Mouse (Mus musculus) MEL (cell line): Measurements from ENCODE around the gene L1cam. TPM values are rescaled to one million over a fixed set of nuclear protein-coding genes. Genes with fewer than 3 reads are reported as not detected.

ENCODE experiments used
- DNase-seq: peaks from one replicate; pipeline ENCODE4 v3.0.0; 2011; ENCODE audit warnings: low read depth, low spot score
- H3K27ac ChIP-seq: 2 replicates; pipeline ENCODE4 v1.5.1; 2012; ENCODE audit warnings: low read depth, mild to moderate bottlenecking, control low read depth, low read length, moderate library complexity; ENCODE audit not compliant: control insufficient read depth
- H3K27me3 ChIP-seq, 2 experiments: fragments of 150-350 bp in 1 of 2; sonication (generic) in 1 of 2; 2 replicates each; pipeline ENCODE4 v1.6.1; 2012; ENCODE audit warnings: low read length in 2 of 2, mild to moderate bottlenecking in 2 of 2, improper control_type of control experiment in 1 of 2, moderate library complexity in 1 of 2; ENCODE audit not compliant: insufficient read depth in 2 of 2, control insufficient read depth in 1 of 2
- H3K36me3 ChIP-seq, 2 experiments: 2 replicates each; pipeline ENCODE4 v1.6.1; 2012 to 2014; ENCODE audit warnings: low read length in 2 of 2, improper control_type of control experiment in 1 of 2, inconsistent platforms in 1 of 2, mild to moderate bottlenecking in 1 of 2; ENCODE audit not compliant: insufficient read depth in 2 of 2, control insufficient read depth in 1 of 2
- H3K4me1 ChIP-seq, 2 experiments: fragments of 150-350 bp in 1 of 2; sonication (generic) in 1 of 2; 2 replicates each; pipeline ENCODE4 v1.6.1; 2012; ENCODE audit warnings: low read length in 2 of 2, improper control_type of control experiment in 1 of 2, mild to moderate bottlenecking in 1 of 2; ENCODE audit not compliant: insufficient read depth in 2 of 2, control insufficient read depth in 1 of 2
- H3K4me3 ChIP-seq, 2 experiments: fragments of 150-350 bp in 1 of 2; sonication (generic) in 1 of 2; 2 replicates each; pipeline ENCODE4 v1.5.1; 2012; ENCODE audit warnings: low read depth in 2 of 2, low read length in 2 of 2, mild to moderate bottlenecking in 2 of 2, moderate library complexity in 2 of 2, control low read depth in 1 of 2, improper control_type of control experiment in 1 of 2; ENCODE audit not compliant: control insufficient read depth in 1 of 2, insufficient read depth in 1 of 2
- H3K79me2 ChIP-seq: 2 replicates; pipeline ENCODE4 v1.6.1; 2012; ENCODE audit warnings: mild to moderate bottlenecking, low read length, moderate library complexity; ENCODE audit not compliant: control insufficient read depth, poor library complexity, insufficient read depth
- H3K9ac ChIP-seq: 2 replicates; pipeline ENCODE4 v1.6.1; 2012; ENCODE audit warnings: low read depth, mild to moderate bottlenecking, control low read depth, low read length, moderate library complexity; ENCODE audit not compliant: control insufficient read depth, poor library complexity, severe bottlenecking
- H3K9me3 ChIP-seq: fragments of 150-350 bp; sonication (generic); replicated peaks from 2 replicates; pipeline ENCODE4 v1.6.1; 2012; ENCODE audit warnings: mild to moderate bottlenecking, low read length, improper control_type of control experiment, moderate library complexity; ENCODE audit not compliant: insufficient read depth
- CHD1 ChIP-seq: IDR thresholded peaks from 2 replicates; pipeline ENCODE4 v1.6.1; 2012; ENCODE audit warnings: low read depth, mild to moderate bottlenecking, inconsistent platforms, low read length, improper control_type of control experiment
- CTCF ChIP-seq, 3 experiments: IDR thresholded peaks in 2 of 3; conservative IDR thresholded peaks in 1 of 3; 2 replicates each; pipeline ENCODE4 v1.5.1; 2011 to 2012; ENCODE audit warnings: low read length in 3 of 3, low read depth in 2 of 3, mild to moderate bottlenecking in 2 of 3, improper control_type of control experiment in 1 of 3, inconsistent platforms in 1 of 3, mixed read lengths in 1 of 3, moderate library complexity in 1 of 3; ENCODE audit not compliant: control insufficient read depth in 1 of 3, insufficient read depth in 1 of 3, poor library complexity in 1 of 3, severe bottlenecking in 1 of 3
- E2F4 ChIP-seq: IDR thresholded peaks from 2 replicates; pipeline ENCODE4 v1.6.1; 2011; ENCODE audit warnings: low read depth, low read length, improper control_type of control experiment, borderline replicate concordance
- EP300 ChIP-seq, 2 experiments: IDR thresholded peaks; 2 replicates each; pipeline ENCODE4 v1.6.1; 2011; ENCODE audit warnings: improper control_type of control experiment in 2 of 2, low read length in 2 of 2, low read depth in 1 of 2, mild to moderate bottlenecking in 1 of 2
- ETS1 ChIP-seq: IDR thresholded peaks from 2 replicates; pipeline ENCODE4 v1.6.1; 2012; ENCODE audit warnings: low read depth, mild to moderate bottlenecking, inconsistent platforms, low read length, improper control_type of control experiment, moderate library complexity
- GABPA ChIP-seq: IDR thresholded peaks from 2 replicates; pipeline ENCODE4 v1.6.1; 2012; ENCODE audit warnings: low read depth, mild to moderate bottlenecking, inconsistent platforms, low read length, improper control_type of control experiment, moderate library complexity
- GATA1 ChIP-seq: IDR thresholded peaks from 2 replicates; pipeline ENCODE4 v1.6.1; 2011; ENCODE audit warnings: low read depth, low read length, improper control_type of control experiment
- HCFC1 ChIP-seq: IDR thresholded peaks from 2 replicates; pipeline ENCODE4 v1.6.1; 2012; ENCODE audit warnings: low read depth, mild to moderate bottlenecking, inconsistent platforms, low read length, improper control_type of control experiment, moderate library complexity
- MAFK ChIP-seq: IDR thresholded peaks from 2 replicates; pipeline ENCODE4 v1.6.1; 2011; ENCODE audit warnings: low read depth, mild to moderate bottlenecking, low read length, improper control_type of control experiment, borderline replicate concordance
- MXI1 ChIP-seq: IDR thresholded peaks from 2 replicates; pipeline ENCODE4 v1.6.1; 2011; ENCODE audit warnings: mild to moderate bottlenecking, low read depth, low read length, improper control_type of control experiment
- MYB ChIP-seq: IDR thresholded peaks from 2 replicates; pipeline ENCODE4 v1.6.1; 2011; ENCODE audit warnings: mild to moderate bottlenecking, low read depth, low read length, improper control_type of control experiment
- MYC ChIP-seq: IDR thresholded peaks from 2 replicates; pipeline ENCODE4 v1.6.1; 2011; ENCODE audit warnings: low read depth, mild to moderate bottlenecking, low read length, improper control_type of control experiment, moderate library complexity
- NELFE ChIP-seq: IDR thresholded peaks from 2 replicates; pipeline ENCODE4 v1.6.1; 2011; ENCODE audit warnings: low read depth, low read length, improper control_type of control experiment
- NRF1 ChIP-seq: IDR thresholded peaks from 2 replicates; pipeline ENCODE4 v1.6.1; 2014; ENCODE audit warnings: low read depth, mild to moderate bottlenecking, inconsistent platforms, low read length, improper control_type of control experiment, moderate library complexity; ENCODE audit not compliant: poor library complexity, insufficient read depth, severe bottlenecking
- POLR2A ChIP-seq, 2 experiments: IDR thresholded peaks; 2 replicates each; pipeline ENCODE4 v1.6.1; 2011 to 2012; ENCODE audit warnings: low read length in 2 of 2, mild to moderate bottlenecking in 2 of 2, control low read depth in 1 of 2, improper control_type of control experiment in 1 of 2, low read depth in 1 of 2, moderate library complexity in 1 of 2; ENCODE audit not compliant: control insufficient read depth in 1 of 2, insufficient read depth in 1 of 2, poor library complexity in 1 of 2
- POLR2AphosphoS2 ChIP-seq: IDR thresholded peaks from 2 replicates; pipeline ENCODE4 v1.6.1; 2011; ENCODE audit warnings: low read length, improper control_type of control experiment
- POLR2AphosphoS5 ChIP-seq: IDR thresholded peaks from 2 replicates; pipeline ENCODE4 v1.6.1; 2012; ENCODE audit warnings: low read depth, borderline replicate concordance, mild to moderate bottlenecking, inconsistent platforms, low read length, moderate library complexity, mixed read lengths
- RAD21 ChIP-seq: IDR thresholded peaks from 2 replicates; pipeline ENCODE4 v1.6.1; 2011; ENCODE audit warnings: mild to moderate bottlenecking, low read depth, low read length, improper control_type of control experiment
- RCOR1 ChIP-seq: IDR thresholded peaks from 2 replicates; pipeline ENCODE4 v1.6.1; 2012; ENCODE audit warnings: low read depth, mild to moderate bottlenecking, inconsistent platforms, low read length, improper control_type of control experiment
- TAL1 ChIP-seq: IDR thresholded peaks from 2 replicates; pipeline ENCODE4 v1.6.1; 2012; ENCODE audit warnings: mild to moderate bottlenecking, inconsistent platforms, low read length, moderate library complexity, mixed read lengths
- TBP ChIP-seq: IDR thresholded peaks from 2 replicates; pipeline ENCODE4 v1.8.0; 2011; ENCODE audit warnings: low read depth, low read length, improper control_type of control experiment
- TCF12 ChIP-seq: IDR thresholded peaks from 2 replicates; pipeline ENCODE4 v1.6.1; 2014; ENCODE audit warnings: low read depth, mild to moderate bottlenecking, inconsistent platforms, low read length, improper control_type of control experiment, moderate library complexity
- UBTF ChIP-seq: IDR thresholded peaks from 2 replicates; pipeline ENCODE4 v1.6.1; 2012; ENCODE audit warnings: low read depth, mild to moderate bottlenecking, inconsistent platforms, low read length, improper control_type of control experiment, moderate library complexity, borderline replicate concordance; ENCODE audit not compliant: insufficient read depth
- USF1 ChIP-seq: IDR thresholded peaks from 2 replicates; pipeline ENCODE4 v1.6.1; 2014; ENCODE audit warnings: low read depth, mild to moderate bottlenecking, inconsistent platforms, low read length, improper control_type of control experiment, moderate library complexity
- ZC3H11A ChIP-seq: IDR thresholded peaks from 2 replicates; pipeline ENCODE4 v1.6.1; 2012; ENCODE audit warnings: low read depth, mild to moderate bottlenecking, inconsistent platforms, low read length, improper control_type of control experiment
- polyA plus RNA-seq, 2 experiments: library from polyadenylated mRNA; stranded (reverse) in 1 of 2; unstranded in 1 of 2; fragments of >175 nt in 1 of 2; fragments of >200 nt in 1 of 2; gene quantifications; 2 replicates each; pipeline versions ENCODE4 v1.2.1 to v1.2.4; 2012; ENCODE audit warnings: low replicate concordance in 2 of 2, low read depth in 1 of 2; ENCODE audit not compliant: insufficient read length in 2 of 2, insufficient read depth in 1 of 2, missing spikeins in 1 of 2
- total RNA-seq: library from RNA; depleted of rRNA; stranded (reverse); fragments of 300-350 nt; gene quantifications from 2 replicates; pipeline ENCODE4 v1.2.3, GENCODE M21; 2012

Gene L1cam
- total and polyA plus RNA-seq, 3 experiments, result 0.73 to 0.96 TPM; not detected in 1

GRCm38 (mm10) chrX:73921823-73922549 lies 26.1 kb upstream of the L1cam start, which contains the start of the genes Arhgap4 and Naa10 (continued):
- no peak for TF ChIP-seq GABPA
- TF ChIP-seq TBP, result peak; percentile 79
- TF ChIP-seq RAD21, result no peak
- no peak for TF ChIP-seq USF1
- no peak for TF ChIP-seq ETS1
- no peak for TF ChIP-seq ZC3H11A
- TF ChIP-seq TAL1, result no peak
- no peak for TF ChIP-seq EP300 (IDR thresholded peaks at IDR 0.05; ENCODE audit: low read depth in 1 of 2, low read length in 2 of 2)
- no peak for TF ChIP-seq CHD1
- peak; percentile 80 for TF ChIP-seq HCFC1
- TF ChIP-seq UBTF, result no peak
- no peak for TF ChIP-seq GATA1
- TF ChIP-seq POLR2AphosphoS2, result peak; percentile 89
- TF ChIP-seq MYC, result peak; percentile 94
- no peak for TF ChIP-seq POLR2AphosphoS5
- peak; percentile 46 to 83; a peak in 2 of 4 replicates for TF ChIP-seq POLR2A (IDR thresholded peaks at IDR 0.05; ENCODE audit: control insufficient read depth in 1 of 2, insufficient read depth in 1 of 2, low read depth in 1 of 2, low read length in 2 of 2, poor library complexity in 1 of 2)
- TF ChIP-seq RCOR1, result no peak

DNA sequence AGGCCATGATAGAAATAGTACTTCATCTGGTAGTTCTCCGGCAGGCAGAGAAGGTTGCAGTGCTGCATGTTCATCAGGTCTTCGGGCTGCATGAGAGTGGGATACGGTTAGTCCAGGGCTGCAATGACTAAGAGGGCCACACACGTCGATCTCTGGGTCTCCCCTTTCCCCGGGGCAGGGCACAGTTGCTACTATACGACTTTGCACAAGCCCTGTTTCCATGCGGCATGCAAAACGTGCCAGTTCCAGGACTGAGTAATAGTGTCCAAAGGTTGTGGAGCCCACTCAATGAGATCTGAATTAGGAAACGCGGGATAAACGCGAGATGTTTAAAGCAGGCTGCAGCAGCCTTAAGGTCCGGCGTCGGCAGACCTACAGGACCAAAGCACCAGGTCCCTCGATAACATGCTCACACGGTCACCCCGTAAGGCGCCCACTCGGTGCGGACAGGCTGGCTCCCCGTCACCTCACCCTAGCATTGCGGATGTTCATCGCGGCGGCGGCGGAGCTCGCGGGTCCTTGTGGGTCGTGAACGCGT lies 25.4 kb upstream of the L1cam start:
- peak; percentile 50 for DNase-seq
- H3K36me3 ChIP-seq, result peaks cover 0 to 25% of the 10 kb centered on the region in 2 experiments; a peak in 2 of 4 replicates
- H3K9me3 ChIP-seq, result no peaks in the 10 kb centered on the region
- H3K4me3 ChIP-seq, result peak overlapping the region; percentile 75 to 97
- peaks cover 22% of the 10 kb centered on the region for H3K79me2 ChIP-seq
- H3K27ac ChIP-seq, result peak overlapping the region; percentile 87
- H3K4me1 ChIP-seq, result peaks cover 3 to 24% of the 10 kb centered on the region in 2 experiments
- 0 out of 2 replicates have a peak, but pooled peaks have one; percentile 69 for TF ChIP-seq NELFE
- no peak for TF ChIP-seq MYB
- no peak for TF ChIP-seq RAD21
- no peak for TF ChIP-seq EP300 (IDR thresholded peaks at IDR 0.05; ENCODE audit: low read depth in 1 of 2, low read length in 2 of 2)
- TF ChIP-seq POLR2A (IDR thresholded peaks at IDR 0.05; ENCODE audit: control insufficient read depth in 1 of 2, insufficient read depth in 1 of 2, low read depth in 1 of 2, low read length in 2 of 2, poor library complexity in 1 of 2), result peak; percentile 29 to 38; a peak in 1 of 4 replicates
- no peak for TF ChIP-seq UBTF
- no peak for TF ChIP-seq MYC
- no peak for TF ChIP-seq ZC3H11A
- TF ChIP-seq GATA1, result no peak
- no peak for TF ChIP-seq TAL1
- 0 out of 2 replicates have a peak, but pooled peaks have one; percentile 68 for TF ChIP-seq POLR2AphosphoS2
- no peak for TF ChIP-seq CTCF (IDR thresholded peaks at IDR 0.05 in 2 of 3, conservative IDR thresholded peaks at IDR 0.05 in 1 of 3; ENCODE audit: control insufficient read depth in 1 of 3, insufficient read depth in 1 of 3, low read depth in 2 of 3, low read length in 3 of 3, poor library complexity in 1 of 3, severe bottlenecking in 1 of 3)
- TF ChIP-seq POLR2AphosphoS5, result no peak
- no peak for TF ChIP-seq NRF1
- no peak for TF ChIP-seq E2F4
- no peak for TF ChIP-seq TCF12
- TF ChIP-seq MAFK, result no peak
- peak; percentile 25; the same call in 1 of the 2 replicates for TF ChIP-seq MXI1
- no peak for TF ChIP-seq RCOR1
- no peak for TF ChIP-seq CHD1
- peak overlapping the region; percentile 97 for H3K9ac ChIP-seq
- no peaks in the 10 kb centered on the region for H3K27me3 ChIP-seq
